Mouse (Mus musculus): ENCODE results near the gene Tnni2.

DNA sequence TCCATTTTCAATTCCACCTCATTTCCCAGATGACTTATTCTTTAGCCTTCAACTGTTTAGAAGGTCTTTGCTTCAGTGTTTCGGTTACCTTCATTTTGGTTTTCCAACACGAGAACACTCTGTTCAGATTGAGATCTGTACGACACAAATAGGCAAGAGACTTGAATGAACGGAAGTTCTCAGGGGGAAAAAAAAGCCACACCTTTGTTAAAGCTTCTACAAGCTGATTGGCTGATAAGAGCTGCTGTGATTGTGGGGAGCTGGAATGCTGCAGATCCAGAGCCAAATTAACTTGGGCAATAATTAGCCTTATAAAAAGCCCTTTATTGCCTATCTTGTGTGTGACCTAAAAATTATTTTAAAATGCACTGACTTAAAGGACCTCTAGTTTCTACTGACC lies 26.3 kb upstream of the Tnni2 start:
- TF ChIP-seq CTCF (IDR thresholded peaks at IDR 0.05; ENCODE audit: low read depth, low read length) (no peak), GATA1 (IDR thresholded peaks at IDR 0.05; ENCODE audit: borderline replicate concordance, low read length) (no peak), TAL1 (conservative IDR thresholded peaks at IDR 0.05; ENCODE audit: low read depth, low read length) (no peak), POLR2AphosphoS5 (IDR thresholded peaks at IDR 0.05; ENCODE audit: insufficient replicate concordance, low read depth, low read length) (no peak), GATA2 (IDR thresholded peaks at IDR 0.05; ENCODE audit: borderline replicate concordance, low read depth, low read length) (no peak)

All from G1E (cell line).